Mouse (Mus musculus) neural tube, embryonic 12.5 days (tissue): Measurements from ENCODE around the gene Snx18. TPM values are rescaled to one million over a fixed set of nuclear protein-coding genes. Genes with fewer than 3 reads are reported as not detected.

Experiments used
- ATAC-seq: fragments of 200-750 bp; cut with Nextera tagmentation; 2 replicates; pipeline ENCODE4 v1.8.0; 2017; ENCODE audit warnings: low read depth, mild to moderate bottlenecking, moderate TSS enrichment, moderate library complexity; ENCODE audit not compliant: low FRiP score
- H3K27ac ChIP-seq: fragments of 300-500 bp; sonication (generic); 2 replicates; pipeline ENCODE4 v1.5.1; 2016
- H3K27me3 ChIP-seq: fragments of 300-500 bp; sonication (generic); replicated peaks from 2 replicates; pipeline ENCODE4 v1.6.1; 2016; ENCODE audit warnings: mild to moderate bottlenecking
- H3K36me3 ChIP-seq: fragments of 300-500 bp; sonication (generic); 2 replicates; pipeline ENCODE4 v1.6.1; 2016; ENCODE audit warnings: mild to moderate bottlenecking
- H3K4me1 ChIP-seq: fragments of 300-500 bp; sonication (generic); 2 replicates; pipeline ENCODE4 v1.6.1; 2016
- H3K4me2 ChIP-seq: fragments of 300-500 bp; sonication (generic); replicated peaks from 2 replicates; pipeline ENCODE4 v1.6.1; 2016; ENCODE audit warnings: mild to moderate bottlenecking
- H3K4me3 ChIP-seq: fragments of 300-500 bp; sonication (generic); 2 replicates; pipeline ENCODE4 v1.5.1; 2016
- H3K9ac ChIP-seq: fragments of 300-500 bp; sonication (generic); 2 replicates; pipeline ENCODE4 v1.6.1; 2016; ENCODE audit warnings: mild to moderate bottlenecking
- H3K9me3 ChIP-seq: fragments of 300-500 bp; sonication (generic); 2 replicates; pipeline ENCODE4 v1.6.1; 2016; ENCODE audit warnings: mild to moderate bottlenecking
- WGBS: fragments of 180-500 bp; shearing (Covaris S2); methylation state at CpG from one replicate; pipeline ENCODE4 v1.1.7; 2016; 5-methylcytosine and 5-hydroxymethylcytosine counted together
- polyA plus RNA-seq: library from polyadenylated mRNA; unstranded; fragments of >200 nt; fragmentation: Nextera tagmentation; extraction: Ambion mirVana; gene quantifications from 2 replicates; pipeline ENCODE4 v1.2.1, GENCODE M21; 2016

The Snx18 gene
- polyA plus RNA-seq, 1 experiment from 2014 or later, result 36.2 TPM

DNA sequence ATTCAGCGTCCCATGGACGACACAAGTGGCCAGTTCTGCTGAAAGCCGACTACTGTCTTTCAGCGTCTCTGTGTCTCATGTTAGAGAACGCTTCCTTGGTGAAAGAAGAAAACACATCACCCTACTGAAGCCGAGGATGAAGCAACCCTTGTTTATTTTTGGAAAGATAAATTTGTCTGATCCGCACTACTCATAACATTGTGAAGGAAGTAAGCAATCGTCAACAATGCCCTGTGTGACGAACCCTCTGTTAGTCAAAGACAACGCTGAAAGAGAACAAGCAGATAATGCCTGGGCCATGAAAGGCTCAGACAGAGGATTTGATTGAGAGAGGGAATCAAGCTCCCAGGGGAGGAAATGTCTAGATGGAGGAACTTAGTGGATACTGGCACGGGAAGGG, 27.0 kb downstream of the Snx18 start:
- Histone ChIP-seq H3K4me1 (peaks cover 25% of the 10 kb centered on the region), H3K4me3 (no peak overlapping the region), H3K9ac (no peak overlapping the region), H3K27ac (no peak overlapping the region), H3K27me3 (no peaks in the 10 kb centered on the region), H3K36me3 (peaks cover 10% of the 10 kb centered on the region), H3K9me3 (no peaks in the 10 kb centered on the region), H3K4me2 (no peak overlapping the region)
- no peak for ATAC-seq
- 85% methylated on average over 11 of the region's 11 CpGs for WGBS

DNA sequence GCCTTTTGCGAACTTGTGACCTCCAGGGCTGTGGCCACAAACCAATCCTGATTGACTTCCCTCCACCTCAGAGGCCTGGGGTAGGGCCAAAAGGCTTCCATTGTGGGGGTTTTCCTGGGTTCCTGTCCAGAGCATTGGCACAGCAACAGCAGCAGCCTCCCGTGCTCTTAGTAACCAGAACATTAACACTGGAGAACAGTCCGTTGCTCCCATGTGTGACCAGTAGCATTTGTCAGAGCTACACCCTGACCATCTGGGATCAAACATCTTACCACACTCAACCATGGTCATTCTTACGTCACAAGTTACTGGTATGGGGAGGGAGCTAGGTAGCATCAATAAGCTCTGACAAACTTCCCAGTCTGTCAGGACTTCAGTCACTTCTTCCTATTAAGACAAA, 28.1 kb downstream of the Snx18 start:
- H3K27me3 ChIP-seq, result no peaks in the 10 kb centered on the region
- 95% methylated on average over 4 of the region's 4 CpGs for WGBS
- no peak for ATAC-seq

DNA sequence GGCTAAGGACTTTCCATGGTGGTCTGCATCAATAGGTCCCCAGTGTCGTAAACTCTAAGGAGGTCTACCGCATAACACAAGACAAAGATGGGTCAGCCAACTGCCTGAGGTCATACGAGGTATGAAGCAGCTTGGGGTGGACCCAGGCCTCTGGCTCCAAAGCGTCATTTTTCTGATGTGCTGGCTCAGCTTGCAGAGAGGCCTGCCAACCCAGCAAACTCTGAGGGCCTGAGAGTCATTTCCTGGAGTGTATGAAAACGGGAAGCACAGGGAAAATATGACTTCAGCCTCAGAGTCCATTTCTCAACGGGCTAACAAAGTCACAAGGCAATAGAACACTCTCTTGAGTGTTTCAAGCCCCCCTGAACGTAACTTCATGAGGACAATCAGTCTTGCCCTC, 28.9 kb downstream of the Snx18 start:
- ATAC-seq, result no peak
- no peaks in the 10 kb centered on the region for H3K27me3 ChIP-seq
- 77% methylated on average over 7 of the region's 7 CpGs for WGBS

More for the DNA sequence above, 28.1 kb downstream of the Snx18 start:
- Histone ChIP-seq H3K4me2 (no peak overlapping the region), H3K36me3 (peaks cover 10% of the 10 kb centered on the region), H3K27ac (no peak overlapping the region), H3K4me3 (no peak overlapping the region), H3K9me3 (no peaks in the 10 kb centered on the region), H3K4me1 (peaks cover 16% of the 10 kb centered on the region), H3K9ac (no peak overlapping the region)

GRCm38 (mm10) chr13:113587200-113587936, 31.0 kb downstream of the Snx18 start:
- Histone ChIP-seq H3K9ac (no peak overlapping the region), H3K4me2 (peak overlapping the region; percentile 33), H3K27me3 (no peaks in the 10 kb centered on the region), H3K27ac (no peak overlapping the region), H3K36me3 (no peaks in the 10 kb centered on the region), H3K4me1 (peaks cover 15% of the 10 kb centered on the region), H3K4me3 (no peak overlapping the region), H3K9me3 (no peaks in the 10 kb centered on the region)
- 6% methylated on average over 15 of the region's 15 CpGs for WGBS
- peak; percentile 91 for ATAC-seq

More for the DNA sequence above, 28.9 kb downstream of the Snx18 start:
- no peak overlapping the region for H3K9ac ChIP-seq
- H3K36me3 ChIP-seq, result peaks cover 10% of the 10 kb centered on the region
- peaks cover 15% of the 10 kb centered on the region for H3K4me1 ChIP-seq
- no peak overlapping the region for H3K4me2 ChIP-seq
- H3K9me3 ChIP-seq, result no peaks in the 10 kb centered on the region
- H3K27ac ChIP-seq, result no peak overlapping the region
- H3K4me3 ChIP-seq, result no peak overlapping the region

DNA sequence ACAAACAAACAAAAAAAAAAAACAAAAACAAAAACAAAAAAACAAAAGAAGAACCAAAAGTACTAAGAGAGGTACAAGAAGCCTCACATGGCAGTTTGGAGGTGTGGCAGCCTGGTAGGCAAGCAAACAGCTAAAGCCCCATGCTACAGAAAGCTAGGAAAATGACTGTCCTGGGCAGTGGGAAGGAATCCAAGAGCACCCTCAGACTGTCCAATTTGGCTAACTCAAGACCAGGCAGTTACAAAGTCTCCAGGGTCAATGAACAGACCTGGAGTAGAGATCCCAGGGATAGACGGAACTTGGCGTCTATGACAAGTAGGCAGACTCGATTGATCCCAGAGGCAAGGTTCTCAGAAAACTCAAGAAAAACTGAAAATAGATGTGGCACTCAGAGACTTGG, 32.8 kb downstream of the Snx18 start:
- Histone ChIP-seq H3K27ac (no peak overlapping the region), H3K27me3 (no peaks in the 10 kb centered on the region), H3K36me3 (no peaks in the 10 kb centered on the region), H3K4me2 (no peak overlapping the region), H3K4me1 (peaks cover 15% of the 10 kb centered on the region), H3K9ac (no peak overlapping the region), H3K4me3 (no peak overlapping the region), H3K9me3 (no peaks in the 10 kb centered on the region)
- 95% methylated on average over 3 of the region's 3 CpGs for WGBS
- no peak for ATAC-seq

DNA sequence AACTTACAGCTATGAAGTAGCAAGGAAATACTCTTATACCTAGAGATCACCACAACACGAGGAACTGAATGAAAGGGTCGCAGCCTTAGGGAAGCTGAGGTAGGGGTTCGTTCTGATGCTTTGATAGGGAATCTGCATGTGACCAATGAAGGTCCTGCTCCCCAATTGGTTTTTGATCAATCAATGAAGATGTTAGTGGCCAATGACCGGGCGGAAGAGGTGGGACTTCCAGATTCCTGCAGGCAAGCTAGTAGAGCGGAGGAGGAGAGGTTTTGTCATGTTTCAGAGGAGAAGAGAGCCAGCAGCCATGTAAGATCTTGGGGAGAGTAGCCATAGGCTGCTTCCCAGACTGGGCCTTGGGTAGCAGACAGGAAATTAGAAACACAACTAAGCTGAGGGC, 33.9 kb downstream of the Snx18 start:
- Histone ChIP-seq H3K4me2 (no peak overlapping the region), H3K4me3 (no peak overlapping the region), H3K27ac (no peak overlapping the region), H3K27me3 (no peaks in the 10 kb centered on the region), H3K9me3 (no peaks in the 10 kb centered on the region), H3K9ac (no peak overlapping the region), H3K36me3 (no peaks in the 10 kb centered on the region), H3K4me1 (peaks cover 15% of the 10 kb centered on the region)
- ATAC-seq, result no peak
- 74% methylated on average over 6 of the region's 6 CpGs for WGBS

- Histone ChIP-seq H3K36me3 (no peaks in the 10 kb centered on the region), H3K9ac (no peak overlapping the region), H3K4me3 (no peak overlapping the region), H3K27me3 (no peaks in the 10 kb centered on the region), H3K4me2 (no peak overlapping the region), H3K4me1 (peaks cover 15% of the 10 kb centered on the region), H3K9me3 (no peaks in the 10 kb centered on the region), H3K27ac (no peak overlapping the region)
- 79% methylated on average over 4 of the region's 4 CpGs for WGBS
- ATAC-seq, result no peak
Observed at GRCm38 (mm10) chr13:113583563-113583962, 34.8 kb downstream of the Snx18 start.

DNA sequence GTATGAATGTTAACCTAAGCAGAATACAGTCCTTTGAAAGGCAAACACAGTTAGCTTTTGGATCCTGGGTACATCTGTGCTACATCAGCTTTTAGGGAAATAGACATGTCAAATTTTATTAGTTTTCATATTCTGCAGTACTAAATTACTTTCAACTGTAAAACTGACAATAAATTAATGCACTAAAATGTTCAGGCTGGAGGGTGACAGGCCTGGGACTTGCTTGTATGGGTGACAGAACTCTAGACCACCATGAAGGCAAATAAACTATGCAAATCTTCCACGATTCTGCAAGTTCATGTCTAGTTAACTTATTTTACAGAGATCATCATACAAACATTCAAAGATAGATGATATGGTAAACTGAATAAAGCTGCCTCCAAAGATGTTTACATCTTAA, 36.3 kb downstream of the Snx18 start:
- H3K36me3 ChIP-seq, result no peaks in the 10 kb centered on the region
- ATAC-seq, result no peak
- H3K27ac ChIP-seq, result no peak overlapping the region
- H3K9me3 ChIP-seq, result no peaks in the 10 kb centered on the region
- no peaks in the 10 kb centered on the region for H3K27me3 ChIP-seq
- 80% methylated on average over 1 of the region's 1 CpGs for WGBS
- H3K9ac ChIP-seq, result no peak overlapping the region
- no peak overlapping the region for H3K4me2 ChIP-seq
- H3K4me3 ChIP-seq, result no peak overlapping the region
- H3K4me1 ChIP-seq, result peaks cover 3% of the 10 kb centered on the region

- WGBS, result 90% methylated on average over 5 of the region's 5 CpGs
- H3K9me3 ChIP-seq, result no peaks in the 10 kb centered on the region
- no peak overlapping the region for H3K27ac ChIP-seq
- no peak overlapping the region for H3K9ac ChIP-seq
- H3K27me3 ChIP-seq, result no peaks in the 10 kb centered on the region
- no peak overlapping the region for H3K4me2 ChIP-seq
- no peaks in the 10 kb centered on the region for H3K4me1 ChIP-seq
- no peak overlapping the region for H3K4me3 ChIP-seq
- H3K36me3 ChIP-seq, result no peaks in the 10 kb centered on the region
- no peak for ATAC-seq
Observed at GRCm38 (mm10) chr13:113581436-113581835, 36.9 kb downstream of the Snx18 start.

DNA sequence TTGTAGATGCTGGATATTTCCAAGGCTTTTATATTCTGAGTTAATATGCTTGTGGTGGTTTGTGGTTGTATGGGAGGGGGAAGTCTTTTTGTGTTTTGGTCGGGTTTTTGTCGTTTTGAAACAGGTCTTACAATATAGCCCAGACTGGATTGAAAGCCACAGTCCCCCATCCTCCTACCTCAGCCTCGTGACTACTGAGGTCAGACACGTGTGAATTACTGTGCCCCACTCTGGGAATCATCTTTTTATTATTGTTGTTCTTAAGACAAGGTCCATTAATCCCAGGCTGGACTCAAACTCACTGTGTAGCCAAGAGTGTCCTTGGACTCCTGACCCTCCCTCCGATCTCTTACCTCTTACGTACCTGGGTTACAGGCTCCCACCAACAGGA, 38.0 kb downstream of the Snx18 start:
- H3K27me3 ChIP-seq, result no peaks in the 10 kb centered on the region
- 69% methylated on average over 6 of the region's 6 CpGs for WGBS

DNA sequence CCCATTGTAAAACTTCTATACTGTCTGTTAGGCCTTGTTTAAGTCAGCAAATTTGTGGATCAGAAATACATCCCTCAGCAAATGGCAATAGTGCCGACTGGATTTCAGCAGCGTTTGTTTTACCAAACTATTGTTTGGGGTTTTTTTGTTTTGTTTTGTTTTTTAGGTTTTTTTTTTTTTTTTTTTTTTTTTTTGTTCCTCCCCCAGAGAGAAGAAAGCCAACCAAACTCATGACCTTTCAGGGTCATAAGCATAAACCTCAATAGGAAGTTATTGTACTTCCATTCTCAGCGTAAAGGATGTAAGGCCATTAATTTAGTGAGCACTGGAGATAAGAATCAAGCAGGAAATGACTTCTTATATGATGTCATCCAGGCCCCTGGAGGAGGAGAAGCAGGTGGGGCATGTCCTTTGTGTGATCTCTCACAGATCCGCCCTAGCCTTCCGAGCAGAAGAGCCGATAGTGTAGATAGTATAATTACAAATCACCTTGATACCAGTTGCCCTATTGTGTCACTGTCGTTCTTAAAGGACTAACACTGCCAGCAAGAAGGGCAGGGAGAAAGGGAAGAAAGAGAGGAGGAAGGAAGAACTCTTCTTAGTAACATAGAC, 38.5 kb downstream of the Snx18 start:
- no peak overlapping the region for H3K4me3 ChIP-seq
- H3K27ac ChIP-seq, result no peak overlapping the region
- H3K4me2 ChIP-seq, result no peak overlapping the region
- no peaks in the 10 kb centered on the region for H3K4me1 ChIP-seq
- no peak for ATAC-seq
- 37% methylated on average over 7 of the region's 7 CpGs for WGBS
- H3K9ac ChIP-seq, result no peak overlapping the region
- no peaks in the 10 kb centered on the region for H3K36me3 ChIP-seq
- H3K27me3 ChIP-seq, result no peaks in the 10 kb centered on the region
- no peaks in the 10 kb centered on the region for H3K9me3 ChIP-seq

More for the DNA sequence above, 38.0 kb downstream of the Snx18 start:
- Histone ChIP-seq H3K36me3 (no peaks in the 10 kb centered on the region), H3K4me3 (no peak overlapping the region), H3K9me3 (no peaks in the 10 kb centered on the region), H3K27ac (no peak overlapping the region), H3K9ac (no peak overlapping the region), H3K4me1 (no peaks in the 10 kb centered on the region), H3K4me2 (no peak overlapping the region)
- ATAC-seq, result no peak

DNA sequence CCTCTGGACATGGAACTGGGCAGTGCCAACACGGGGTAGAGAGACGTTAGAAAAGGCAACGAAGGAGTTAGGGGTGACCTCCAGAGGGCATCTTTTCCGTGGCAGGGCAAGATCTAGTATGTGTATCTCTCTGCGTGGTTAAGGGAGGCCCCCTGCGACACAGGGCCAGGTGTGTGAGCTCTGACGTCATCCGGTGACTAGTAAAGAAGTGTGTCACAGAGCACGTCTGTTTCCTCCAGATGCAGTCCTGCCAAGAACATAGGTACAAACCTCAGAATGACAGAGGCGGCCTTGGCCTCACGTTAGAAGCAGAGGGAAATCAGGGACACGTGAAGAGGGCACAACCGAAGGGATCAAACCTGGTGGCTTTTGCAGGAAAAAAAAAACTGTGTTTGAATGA, 44.1 kb downstream of the Snx18 start:
- H3K4me3 ChIP-seq, result no peak overlapping the region
- WGBS, result 90% methylated on average over 13 of the region's 13 CpGs
- no peak for ATAC-seq
- no peaks in the 10 kb centered on the region for H3K9me3 ChIP-seq
- H3K27me3 ChIP-seq, result no peaks in the 10 kb centered on the region
- H3K9ac ChIP-seq, result no peak overlapping the region
- no peaks in the 10 kb centered on the region for H3K4me1 ChIP-seq
- no peaks in the 10 kb centered on the region for H3K36me3 ChIP-seq
- no peak overlapping the region for H3K27ac ChIP-seq
- H3K4me2 ChIP-seq, result no peak overlapping the region

DNA sequence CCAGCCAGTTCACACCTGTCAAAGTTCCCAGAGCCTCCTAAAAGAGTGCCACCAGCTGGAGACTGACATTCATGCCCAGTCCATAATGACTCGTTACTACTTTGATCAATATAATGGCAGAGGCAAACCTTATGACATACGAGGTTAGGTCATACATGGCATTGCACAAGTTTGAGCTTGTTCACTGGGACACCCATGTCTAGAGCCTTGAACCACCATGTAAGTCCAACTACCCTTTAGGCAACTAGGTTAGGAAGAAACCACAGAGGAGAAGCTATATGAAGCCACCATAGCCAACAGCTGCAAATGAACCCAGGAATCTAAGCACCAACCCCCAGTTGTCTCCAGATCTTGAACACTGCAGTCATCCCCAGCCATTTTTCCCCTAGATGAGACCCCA, 45.0 kb downstream of the Snx18 start:
- H3K4me2 ChIP-seq, result no peak overlapping the region
- WGBS, result 92% methylated on average over 2 of the region's 2 CpGs

More for the DNA sequence above, 45.0 kb downstream of the Snx18 start:
- no peak overlapping the region for H3K27ac ChIP-seq
- no peak for ATAC-seq
- no peak overlapping the region for H3K4me3 ChIP-seq
- H3K9me3 ChIP-seq, result no peaks in the 10 kb centered on the region
- no peaks in the 10 kb centered on the region for H3K4me1 ChIP-seq
- no peak overlapping the region for H3K9ac ChIP-seq
- no peaks in the 10 kb centered on the region for H3K36me3 ChIP-seq
- H3K27me3 ChIP-seq, result no peaks in the 10 kb centered on the region
